Mouse (Mus musculus) layer of hippocampus, adult 9-10 months (tissue): ENCODE measurements around the gene Atp8b4.
"Not testable (repeated sequence)": the region's sequence is repeated elsewhere in the genome, so short reads cannot be mapped to it uniquely, and the experiment has no call there.

ENCODE experiments used
- DNase-seq: peaks from one replicate; pipeline ENCODE4 v3.0.0; 2022; ENCODE audit warnings: low spot score

Gene Atp8b4

GRCm38 (mm10) chr2:126495832-126496695, 4.4 kb downstream of the Atp8b4 start:
- DNase-seq = no peak

GRCm38 (mm10) chr2:126495230-126495629, 5.2 kb downstream of the Atp8b4 start:
- DNase-seq = no peak

GRCm38 (mm10) chr2:126493306-126493705, 7.2 kb downstream of the Atp8b4 start:
- DNase-seq = no peak

GRCm38 (mm10) chr2:126492713-126493112, 7.8 kb downstream of the Atp8b4 start:
- DNase-seq = no peak

- DNase-seq = no peak
Observed at GRCm38 (mm10) chr2:126491446-126491845, 9.0 kb downstream of the Atp8b4 start.

- no peak for DNase-seq
Observed at GRCm38 (mm10) chr2:126490573-126490972, 9.9 kb downstream of the Atp8b4 start.

GRCm38 (mm10) chr2:126485262-126486017, 15.0 kb downstream of the Atp8b4 start:
- no peak for DNase-seq

- no peak for DNase-seq
Observed at GRCm38 (mm10) chr2:126483337-126483736, 17.1 kb downstream of the Atp8b4 start.

- DNase-seq = no peak
Observed at GRCm38 (mm10) chr2:126477556-126477955, 22.9 kb downstream of the Atp8b4 start.

GRCm38 (mm10) chr2:126475681-126476410, 24.6 kb downstream of the Atp8b4 start:
- DNase-seq = no peak

- DNase-seq = no peak
Observed at GRCm38 (mm10) chr2:126474019-126474418, 26.5 kb downstream of the Atp8b4 start.

GRCm38 (mm10) chr2:126472836-126473235, 27.6 kb downstream of the Atp8b4 start:
- DNase-seq = no peak

GRCm38 (mm10) chr2:126467790-126468189, 32.7 kb downstream of the Atp8b4 start:
- DNase-seq = no peak

- no peak for DNase-seq
Observed at GRCm38 (mm10) chr2:126466391-126467134, 33.9 kb downstream of the Atp8b4 start.

GRCm38 (mm10) chr2:126458661-126459060, 41.8 kb downstream of the Atp8b4 start:
- no peak for DNase-seq

- DNase-seq = not testable (repeated sequence)
Observed at GRCm38 (mm10) chr2:126457759-126458158, 42.7 kb downstream of the Atp8b4 start.

GRCm38 (mm10) chr2:126450937-126451302, 49.6 kb downstream of the Atp8b4 start:
- DNase-seq = no peak

GRCm38 (mm10) chr2:126450210-126450936, 50.1 kb downstream of the Atp8b4 start:
- no peak for DNase-seq

- no peak for DNase-seq
Observed at GRCm38 (mm10) chr2:126445039-126445438, 55.4 kb downstream of the Atp8b4 start.

- DNase-seq = no peak
Observed at GRCm38 (mm10) chr2:126441586-126441985, 58.9 kb downstream of the Atp8b4 start.

GRCm38 (mm10) chr2:126434712-126435111, 65.8 kb downstream of the Atp8b4 start:
- no peak for DNase-seq
